Mouse (Mus musculus) testis, adult 2 months (tissue): ENCODE data around the gene Erg.

Source experiments
- CTCF ChIP-seq: fragments of 200-500 bp; IDR thresholded peaks from 2 replicates; pipeline ENCODE4 v1.5.1; 2012; ENCODE audit warnings: low read depth, mild to moderate bottlenecking, inconsistent platforms, low read length, moderate library complexity; ENCODE audit not compliant: control insufficient read depth, insufficient read depth, insufficient replicate concordance
- POLR2A ChIP-seq: fragments of 200-500 bp; IDR thresholded peaks from 2 replicates; pipeline ENCODE4 v1.6.1; 2012; ENCODE audit warnings: low read depth, mild to moderate bottlenecking, inconsistent platforms, low read length, moderate library complexity; ENCODE audit not compliant: control insufficient read depth

DNA sequence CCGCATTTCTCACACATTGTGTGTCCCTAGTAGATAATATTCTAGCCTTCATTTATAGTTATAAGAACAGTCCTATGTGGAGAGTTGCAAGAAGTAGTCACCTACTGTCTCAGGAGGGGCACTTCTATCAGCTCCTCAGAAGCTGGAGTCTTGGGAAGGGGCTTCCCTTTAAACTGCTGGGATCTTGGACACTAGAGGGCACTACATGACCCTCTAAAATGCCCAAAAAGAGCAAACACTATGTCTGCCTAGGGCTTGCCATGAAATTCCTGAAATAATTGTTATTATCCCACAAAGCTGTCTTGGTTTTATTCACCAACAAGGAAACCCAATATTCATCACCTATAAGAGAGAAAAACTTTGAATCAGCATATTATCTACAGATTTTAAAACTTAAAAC lies 119.8 kb downstream of the Erg start:
- TF ChIP-seq CTCF (no peak), POLR2A (no peak)
